Mouse (Mus musculus): ENCODE data around the gene Gm10096.
"Not testable (repeated sequence)": the region's sequence is repeated elsewhere in the genome, so short reads cannot be mapped to it uniquely, and the experiment has no call there.

Gm10096 gene

DNA sequence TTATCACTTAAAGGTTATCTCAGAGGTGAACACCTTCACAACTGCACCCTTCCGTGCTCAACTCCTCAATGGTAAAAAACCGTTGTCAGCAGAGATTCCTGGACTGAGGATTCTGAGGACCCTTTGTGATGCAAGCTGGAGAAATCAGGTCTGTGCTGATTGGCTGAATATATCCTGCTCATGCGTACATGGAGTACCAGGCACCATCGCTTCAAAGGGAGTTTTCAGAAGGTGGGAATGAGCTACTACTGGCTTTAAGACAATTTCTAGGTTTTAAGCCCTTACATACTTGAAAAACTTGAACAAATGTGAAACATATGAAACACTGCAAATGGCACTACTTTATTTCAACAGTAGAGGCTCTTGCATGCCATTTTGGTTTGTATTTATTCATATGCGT lies at the start of gene Gm10096:
Gene Gm10096, minus strand, starts transcription at position 101 of the 400 bp plus-strand sequence.
- not testable (repeated sequence) for DNase-seq (ENCODE audit: low spot score in 2 of 2)

Data from spleen, postnatal 36 days (tissue).